Mouse (Mus musculus) liver, embryonic 14.5 days (tissue): Measurements from ENCODE around the gene Six5. TPM values are rescaled to one million over a fixed set of nuclear protein-coding genes. Genes with fewer than 3 reads are reported as not detected.

Experiments
- ATAC-seq: fragments of 200-750 bp; cut with Nextera tagmentation; 2 replicates; pipeline ENCODE4 v1.8.0; 2017; ENCODE audit warnings: moderate number of reproducible peaks, mild to moderate bottlenecking, moderate library complexity; ENCODE audit not compliant: insufficient read depth
- DNase-seq, 3 experiments: peaks; one replicate each; pipeline ENCODE4 v3.0.0-alpha.2; 2012 to 2013; ENCODE audit warnings: low read depth in 3 of 3, low spot score in 3 of 3
- H3K27ac ChIP-seq: fragments of 300-500 bp; sonication (generic); 2 replicates; pipeline ENCODE4 v1.5.1; 2014; ENCODE audit warnings: moderate library complexity, mild to moderate bottlenecking, control low read depth, inconsistent platforms
- H3K27me3 ChIP-seq: fragments of 300-500 bp; sonication (generic); 2 replicates; pipeline ENCODE4 v1.6.1; 2014; ENCODE audit warnings: mild to moderate bottlenecking, low read length, moderate library complexity; ENCODE audit not compliant: control insufficient read depth, insufficient read depth
- H3K36me3 ChIP-seq: fragments of 300-500 bp; sonication (generic); replicated peaks from 2 replicates; pipeline ENCODE4 v1.6.1; 2014; ENCODE audit warnings: low read depth; ENCODE audit not compliant: control insufficient read depth, insufficient read depth
- H3K4me1 ChIP-seq, 2 experiments: fragments of 200-500 bp in 1 of 2; fragments of 300-500 bp in 1 of 2; sonication (generic) in 1 of 2; replicated peaks; 2 replicates each; pipeline ENCODE4 v1.6.1; 2012 to 2014; ENCODE audit warnings: antibody characterized with exemption in 1 of 2, inconsistent platforms in 1 of 2, low read length in 1 of 2; ENCODE audit not compliant: control insufficient read depth in 2 of 2, insufficient read depth in 2 of 2
- H3K4me2 ChIP-seq: fragments of 300-500 bp; sonication (generic); 2 replicates; pipeline ENCODE4 v1.6.1; 2014; ENCODE audit warnings: low read depth, mild to moderate bottlenecking, control low read depth, moderate library complexity
- H3K4me3 ChIP-seq, 2 experiments: fragments of 200-500 bp in 1 of 2; fragments of 300-500 bp in 1 of 2; sonication (generic) in 1 of 2; 2 replicates each; pipeline ENCODE4 v1.5.1; 2012 to 2014; ENCODE audit warnings: low read depth in 2 of 2, low read length in 2 of 2, mild to moderate bottlenecking in 2 of 2, control low read depth in 1 of 2, inconsistent platforms in 1 of 2, moderate library complexity in 1 of 2; ENCODE audit not compliant: insufficient read depth in 1 of 2
- H3K9ac ChIP-seq: fragments of 300-500 bp; sonication (generic); replicated peaks from 2 replicates; pipeline ENCODE4 v1.6.1; 2014; ENCODE audit warnings: mild to moderate bottlenecking, control low read depth, moderate library complexity
- H3K9me3 ChIP-seq: fragments of 300-500 bp; sonication (generic); 2 replicates; pipeline ENCODE4 v1.6.1; 2016; ENCODE audit warnings: low read length, mixed read lengths; ENCODE audit not compliant: control insufficient read depth
- CTCF ChIP-seq: IDR thresholded peaks from 2 replicates; pipeline ENCODE4 v1.5.1; 2016; ENCODE audit warnings: antibody characterized with exemption, low read depth, control low read depth
- EP300 ChIP-seq: IDR thresholded peaks from 2 replicates; pipeline ENCODE4 v1.6.1; 2016; ENCODE audit warnings: antibody characterized with exemption, low read depth
- WGBS: fragments of 180-500 bp; shearing (Covaris S2); extraction: QIAGEN DNeasy Blood & Tissue Kit; methylation state at CpG from one replicate; pipeline ENCODE4 v1.1.7; 2014; ENCODE audit not compliant: insufficient replicate concordance; 5-methylcytosine and 5-hydroxymethylcytosine counted together
- polyA plus RNA-seq, 2 experiments: library from polyadenylated mRNA; depleted of rRNA in 1 of 2; stranded (reverse) in 1 of 2; unstranded in 1 of 2; fragments of >200 nt; fragmentation: Nextera tagmentation in 1 of 2; extraction: Ambion mirVana in 1 of 2; gene quantifications; 2 replicates each; pipeline versions ENCODE4 v1.2.1 to v1.2.3; 2012 to 2014

The Six5 gene
- polyA plus RNA-seq, 2 experiments: 0.60 to 3.3 TPM

GRCm38 (mm10) chr7:19084921-19085473 is 9.4 kb upstream of the Six5 start:
- Histone ChIP-seq H3K4me2 (no peak overlapping the region), H3K9ac (no peak overlapping the region), H3K4me1 (peaks cover 11 to 12% of the 10 kb centered on the region in 2 experiments), H3K27me3 (peaks cover 9% of the 10 kb centered on the region), H3K4me3 (no peak overlapping the region), H3K9me3 (no peaks in the 10 kb centered on the region), H3K27ac (no peak overlapping the region), H3K36me3 (peaks cover 11% of the 10 kb centered on the region; the same call in 1 of the 2 replicates)
- DNase-seq (no peak), ATAC-seq (no peak)
- 15% methylated on average over 9 of the region's 9 CpGs for WGBS
- TF ChIP-seq EP300: no peak
- no peak for TF ChIP-seq CTCF

GRCm38 (mm10) chr7:19085495-19085894 is 8.9 kb upstream of the Six5 start:
- TF ChIP-seq EP300 (no peak), CTCF (no peak)
- DNase-seq (no peak), ATAC-seq (peak; percentile 4; the same call in 1 of the 2 replicates)
- 8% methylated on average over 6 of the region's 6 CpGs for WGBS
- peak overlapping the region; percentile 59 for H3K4me2 ChIP-seq
- H3K36me3 ChIP-seq: peaks cover 9% of the 10 kb centered on the region; the same call in 1 of the 2 replicates
- peak overlapping the region in 1 of 2 experiments; percentile 2; a peak in 1 of 4 replicates for H3K4me3 ChIP-seq
- peaks cover 14% of the 10 kb centered on the region for H3K27me3 ChIP-seq
- no peak overlapping the region for H3K9ac ChIP-seq
- H3K4me1 ChIP-seq: peaks cover 11 to 12% of the 10 kb centered on the region in 2 experiments
- H3K9me3 ChIP-seq: no peaks in the 10 kb centered on the region
- H3K27ac ChIP-seq: no peak overlapping the region

GRCm38 (mm10) chr7:19086042-19086441 is 8.4 kb upstream of the Six5 start:
- TF ChIP-seq EP300: no peak
- no peak for TF ChIP-seq CTCF
- Histone ChIP-seq H3K27ac (no peak overlapping the region), H3K36me3 (peaks cover 3% of the 10 kb centered on the region; the same call in 1 of the 2 replicates), H3K9me3 (no peaks in the 10 kb centered on the region), H3K27me3 (peaks cover 19% of the 10 kb centered on the region), H3K9ac (peak overlapping the region; percentile 45; the same call in 1 of the 2 replicates), H3K4me2 (peak overlapping the region; percentile 59), H3K4me3 (peak overlapping the region; percentile 13 to 19; a peak in 3 of 4 replicates), H3K4me1 (peaks cover 11 to 12% of the 10 kb centered on the region in 2 experiments)
- 3% methylated on average over 14 of the region's 14 CpGs for WGBS
- ATAC-seq (peak; percentile 74), DNase-seq (peak; percentile 69 to 79 (median 72))

GRCm38 (mm10) chr7:19086760-19087159 is 7.6 kb upstream of the Six5 start:
- WGBS: 54% methylated on average over 18 of the region's 18 CpGs
- peaks cover 22% of the 10 kb centered on the region for H3K27me3 ChIP-seq
- TF ChIP-seq EP300 (no peak), CTCF (no peak)
- no peak overlapping the region for H3K4me3 ChIP-seq
- no peaks in the 10 kb centered on the region for H3K9me3 ChIP-seq
- no peak overlapping the region for H3K9ac ChIP-seq
- H3K27ac ChIP-seq: no peak overlapping the region
- peaks cover 11 to 12% of the 10 kb centered on the region in 2 experiments for H3K4me1 ChIP-seq
- DNase-seq: no peak
- no peaks in the 10 kb centered on the region for H3K36me3 ChIP-seq
- H3K4me2 ChIP-seq: no peak overlapping the region
- ATAC-seq: no peak

GRCm38 (mm10) chr7:19088813-19089212 is 5.6 kb upstream of the Six5 start:
- DNase-seq: no peak
- no peaks in the 10 kb centered on the region for H3K36me3 ChIP-seq

More at GRCm38 (mm10) chr7:19088813-19089212, 5.6 kb upstream of the Six5 start:
- no peak for ATAC-seq
- peaks cover 11 to 15% of the 10 kb centered on the region in 2 experiments for H3K4me1 ChIP-seq
- no peak overlapping the region for H3K4me2 ChIP-seq
- H3K27ac ChIP-seq: no peak overlapping the region
- H3K27me3 ChIP-seq: peaks cover 33% of the 10 kb centered on the region
- no peaks in the 10 kb centered on the region for H3K9me3 ChIP-seq
- TF ChIP-seq CTCF (peak; percentile 96), EP300 (no peak)
- H3K4me3 ChIP-seq: no peak overlapping the region
- 24% methylated on average over 10 of the region's 10 CpGs for WGBS
- H3K9ac ChIP-seq: no peak overlapping the region
